Mouse (Mus musculus) neural tube, embryonic 14.5 days (tissue): ENCODE measurements around the gene Smyd3. TPM values are rescaled to one million over a fixed set of nuclear protein-coding genes. Genes with fewer than 3 reads are reported as not detected.

Source experiments
- ATAC-seq: fragments of 200-750 bp; cut with Nextera tagmentation; 2 replicates; pipeline ENCODE4 v1.8.0; 2017; ENCODE audit warnings: low read depth, mild to moderate bottlenecking, moderate TSS enrichment, moderate library complexity
- H3K27ac ChIP-seq: fragments of 300-500 bp; sonication (generic); 2 replicates; pipeline ENCODE4 v1.5.1; 2014; ENCODE audit warnings: low read depth, mild to moderate bottlenecking, control low read depth, low read length, moderate library complexity, mixed read lengths
- H3K27me3 ChIP-seq: fragments of 300-500 bp; sonication (generic); 2 replicates; pipeline ENCODE4 v1.6.1; 2014; ENCODE audit warnings: low read length; ENCODE audit not compliant: control insufficient read depth, insufficient read depth
- H3K36me3 ChIP-seq: fragments of 300-500 bp; sonication (generic); 2 replicates; pipeline ENCODE4 v1.6.1; 2014; ENCODE audit warnings: low read length, mixed read lengths; ENCODE audit not compliant: control insufficient read depth, insufficient read depth
- H3K4me1 ChIP-seq: fragments of 300-500 bp; sonication (generic); 2 replicates; pipeline ENCODE4 v1.6.1; 2014; ENCODE audit warnings: low read length; ENCODE audit not compliant: control insufficient read depth, insufficient read depth
- H3K4me2 ChIP-seq: fragments of 300-500 bp; sonication (generic); 2 replicates; pipeline ENCODE4 v1.6.1; 2014; ENCODE audit warnings: mild to moderate bottlenecking, low read depth, low read length, control low read depth
- H3K4me3 ChIP-seq: fragments of 300-500 bp; sonication (generic); 2 replicates; pipeline ENCODE4 v1.5.1; 2014; ENCODE audit warnings: low read depth, low read length, control low read depth, mixed read lengths
- H3K9ac ChIP-seq: fragments of 300-500 bp; sonication (generic); replicated peaks from 2 replicates; pipeline ENCODE4 v1.6.1; 2014; ENCODE audit warnings: low read depth, mild to moderate bottlenecking, control low read depth, low read length, mixed read lengths
- H3K9me3 ChIP-seq: fragments of 300-500 bp; sonication (generic); 2 replicates; pipeline ENCODE4 v1.6.1; 2016; ENCODE audit warnings: low read length; ENCODE audit not compliant: control insufficient read depth
- WGBS: fragments of 180-500 bp; shearing (Covaris S2); extraction: QIAGEN DNeasy Blood & Tissue Kit; methylation state at CpG from one replicate; pipeline ENCODE4 v1.1.7; 2014; 5-methylcytosine and 5-hydroxymethylcytosine counted together
- polyA plus RNA-seq: library from polyadenylated mRNA; unstranded; fragments of >200 nt; fragmentation: Nextera tagmentation; extraction: Ambion mirVana; gene quantifications from 2 replicates; pipeline ENCODE4 v1.2.1, GENCODE M21; 2014

Smyd3 gene
- polyA plus RNA-seq, 1 experiment from 2014 or later: 25.6 TPM

DNA sequence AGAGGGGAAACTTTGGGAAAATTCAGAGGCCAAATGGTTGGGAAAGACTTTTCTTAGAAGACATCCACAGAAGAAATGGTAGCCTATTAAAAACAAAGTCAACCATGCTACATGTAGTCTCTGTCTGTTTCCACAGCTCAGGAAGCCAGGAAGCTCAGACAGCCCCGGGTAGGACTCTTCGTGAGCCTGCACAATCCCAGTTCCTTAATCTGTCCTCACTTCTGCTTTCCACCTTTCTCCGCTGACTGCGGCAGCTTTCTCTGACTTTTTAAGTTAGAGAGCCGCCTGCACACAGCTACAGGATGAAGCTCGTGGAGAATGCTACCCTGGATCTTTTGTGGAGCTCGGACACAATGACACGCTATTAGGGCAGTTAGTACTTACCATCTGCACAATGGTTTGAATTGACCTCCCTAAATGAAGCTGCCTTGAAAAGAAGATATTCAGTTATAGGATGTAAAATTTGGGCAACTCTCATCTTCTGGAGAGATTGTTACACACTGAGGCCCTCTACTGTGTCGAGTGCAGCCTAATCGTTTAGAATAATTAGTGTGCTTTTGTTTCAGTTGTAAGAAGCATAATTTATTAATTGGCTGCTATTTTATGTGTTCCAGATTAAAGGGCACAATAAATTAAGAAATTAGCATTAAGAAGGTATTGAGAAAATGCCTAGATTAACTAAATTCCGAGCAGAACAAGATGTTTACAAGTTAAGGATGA, 444.7 kb downstream of the Smyd3 start:
- Histone ChIP-seq H3K4me2 (no peak overlapping the region), H3K36me3 (no peaks in the 10 kb centered on the region), H3K27me3 (no peaks in the 10 kb centered on the region), H3K4me1 (no peaks in the 10 kb centered on the region), H3K9ac (no peak overlapping the region), H3K27ac (no peak overlapping the region), H3K9me3 (no peaks in the 10 kb centered on the region), H3K4me3 (no peak overlapping the region)
- ATAC-seq: no peak
- 19% methylated on average over 11 of the region's 11 CpGs for WGBS

DNA sequence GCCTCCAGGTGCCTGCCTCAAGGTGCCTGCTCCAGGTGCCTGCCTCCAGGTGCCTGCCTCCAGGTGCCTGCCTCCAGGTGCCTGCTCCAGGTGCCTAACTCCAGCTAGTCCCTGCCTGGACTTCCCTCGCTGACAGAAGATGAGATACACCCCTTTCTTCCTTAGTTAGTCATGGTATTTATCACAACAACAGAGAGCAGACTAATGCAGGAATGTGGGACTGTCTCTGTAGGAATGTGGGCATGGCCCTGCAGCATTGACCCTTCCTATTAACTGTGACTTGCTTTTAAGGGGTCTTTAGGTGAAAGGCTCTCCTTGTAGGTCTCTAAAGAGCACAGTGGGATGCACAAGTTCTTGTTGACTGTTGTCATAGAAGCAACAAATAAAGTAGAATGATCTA, 445.4 kb downstream of the Smyd3 start:
- H3K9me3 ChIP-seq: no peaks in the 10 kb centered on the region
- no peaks in the 10 kb centered on the region for H3K36me3 ChIP-seq
- H3K4me2 ChIP-seq: no peak overlapping the region
- WGBS: 29% methylated on average over 1 of the region's 1 CpGs
- no peak for ATAC-seq
- H3K4me1 ChIP-seq: no peaks in the 10 kb centered on the region
- no peak overlapping the region for H3K4me3 ChIP-seq
- no peaks in the 10 kb centered on the region for H3K27me3 ChIP-seq
- no peak overlapping the region for H3K27ac ChIP-seq
- no peak overlapping the region for H3K9ac ChIP-seq

DNA sequence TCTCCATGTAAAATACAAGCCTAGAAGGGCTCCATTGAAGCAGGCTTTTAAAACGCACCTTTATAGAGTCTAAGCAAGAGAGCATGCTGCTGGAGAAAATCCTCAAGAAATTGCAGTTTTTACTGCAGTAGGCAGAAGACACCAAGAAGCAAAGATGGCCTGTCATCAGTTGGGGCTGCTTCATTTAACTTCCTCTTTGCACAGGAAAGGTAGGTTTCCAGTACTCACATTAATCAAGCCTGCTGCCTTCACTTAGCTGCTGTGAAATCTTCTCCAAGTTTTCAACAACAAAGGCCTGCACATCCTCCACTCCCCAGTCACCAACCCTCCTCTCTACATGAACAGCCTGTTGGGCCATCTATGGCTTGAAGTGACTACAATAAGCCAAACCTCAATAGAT, 448.9 kb downstream of the Smyd3 start:
- Histone ChIP-seq H3K4me1 (no peaks in the 10 kb centered on the region), H3K4me2 (no peak overlapping the region), H3K9me3 (no peaks in the 10 kb centered on the region), H3K27me3 (no peaks in the 10 kb centered on the region), H3K27ac (no peak overlapping the region), H3K4me3 (no peak overlapping the region), H3K9ac (no peak overlapping the region), H3K36me3 (no peaks in the 10 kb centered on the region)
- ATAC-seq: no peak
- WGBS: 85% methylated on average over 1 of the region's 1 CpGs

DNA sequence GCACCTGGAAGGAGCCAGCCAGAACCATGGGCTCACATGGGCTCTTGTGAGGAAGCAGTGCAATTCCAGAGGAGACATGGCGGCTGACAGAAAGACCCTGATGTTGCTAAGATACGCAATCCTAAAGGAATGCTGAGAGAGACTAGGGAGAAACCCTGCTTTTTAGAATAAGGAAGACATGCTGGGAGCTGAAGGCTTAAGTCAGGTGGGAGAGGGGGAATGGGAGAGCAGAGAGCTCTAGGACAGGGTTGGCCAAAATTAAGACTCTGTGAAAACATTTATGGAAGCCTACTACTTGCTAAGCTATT, 452.6 kb downstream of the Smyd3 start:
- H3K36me3 ChIP-seq: no peaks in the 10 kb centered on the region
- no peak overlapping the region for H3K27ac ChIP-seq
- H3K27me3 ChIP-seq: no peaks in the 10 kb centered on the region
- no peak overlapping the region for H3K4me2 ChIP-seq
- no peak overlapping the region for H3K9ac ChIP-seq
- no peak for ATAC-seq
- peaks cover 18% of the 10 kb centered on the region for H3K4me1 ChIP-seq
- 53% methylated on average over 2 of the region's 2 CpGs for WGBS
- H3K4me3 ChIP-seq: no peak overlapping the region
- no peaks in the 10 kb centered on the region for H3K9me3 ChIP-seq

- Histone ChIP-seq H3K4me1 (peaks cover 21% of the 10 kb centered on the region), H3K4me3 (no peak overlapping the region), H3K9ac (no peak overlapping the region), H3K4me2 (no peak overlapping the region), H3K36me3 (no peaks in the 10 kb centered on the region), H3K27me3 (no peaks in the 10 kb centered on the region), H3K27ac (no peak overlapping the region), H3K9me3 (no peaks in the 10 kb centered on the region)
- WGBS: 83% methylated on average over 14 of the region's 14 CpGs
- no peak for ATAC-seq
These were observed 453.1 kb downstream of the Smyd3 start for GRCm38 (mm10) chr1:179064601-179065293.

GRCm38 (mm10) chr1:179061759-179062168, 456.1 kb downstream of the Smyd3 start:
- Histone ChIP-seq H3K27ac (no peak overlapping the region), H3K36me3 (no peaks in the 10 kb centered on the region), H3K4me2 (no peak overlapping the region), H3K9me3 (no peaks in the 10 kb centered on the region), H3K27me3 (no peaks in the 10 kb centered on the region), H3K9ac (no peak overlapping the region), H3K4me1 (peaks cover 25% of the 10 kb centered on the region), H3K4me3 (no peak overlapping the region)
- peak; percentile 68; the same call in 1 of the 2 replicates for ATAC-seq
- 16% methylated on average over 9 of the region's 9 CpGs for WGBS

- 69% methylated on average over 4 of the region's 4 CpGs for WGBS
- Histone ChIP-seq H3K9me3 (no peaks in the 10 kb centered on the region), H3K9ac (no peak overlapping the region), H3K36me3 (no peaks in the 10 kb centered on the region), H3K4me1 (peaks cover 25% of the 10 kb centered on the region), H3K27me3 (no peaks in the 10 kb centered on the region), H3K4me2 (no peak overlapping the region), H3K4me3 (no peak overlapping the region), H3K27ac (no peak overlapping the region)
- no peak for ATAC-seq
These were observed 456.8 kb downstream of the Smyd3 start for GRCm38 (mm10) chr1:179061053-179061452.

- WGBS: 42% methylated on average over 18 of the region's 18 CpGs
- H3K9me3 ChIP-seq: no peaks in the 10 kb centered on the region
- ATAC-seq: peak; percentile 53; the same call in 1 of the 2 replicates
- no peak overlapping the region for H3K27ac ChIP-seq
- no peak overlapping the region for H3K4me2 ChIP-seq
- no peak overlapping the region for H3K4me3 ChIP-seq
- no peaks in the 10 kb centered on the region for H3K36me3 ChIP-seq
- H3K27me3 ChIP-seq: no peaks in the 10 kb centered on the region
- no peak overlapping the region for H3K9ac ChIP-seq
- H3K4me1 ChIP-seq: peaks cover 25% of the 10 kb centered on the region
These were observed 457.5 kb downstream of the Smyd3 start for GRCm38 (mm10) chr1:179060113-179060955.
